Mouse (Mus musculus) testis, adult 2 months (tissue): ENCODE results near the gene Arl15.

ENCODE experiments used
- CTCF ChIP-seq: fragments of 200-500 bp; IDR thresholded peaks from 2 replicates; pipeline ENCODE4 v1.5.1; 2012; ENCODE audit warnings: low read depth, mild to moderate bottlenecking, inconsistent platforms, low read length, moderate library complexity; ENCODE audit not compliant: control insufficient read depth, insufficient read depth, insufficient replicate concordance
- POLR2A ChIP-seq: fragments of 200-500 bp; IDR thresholded peaks from 2 replicates; pipeline ENCODE4 v1.6.1; 2012; ENCODE audit warnings: low read depth, mild to moderate bottlenecking, inconsistent platforms, low read length, moderate library complexity; ENCODE audit not compliant: control insufficient read depth

- TF ChIP-seq CTCF (no peak), POLR2A (peak; percentile 100)
These were observed at the start of gene Arl15 for GRCm38 (mm10) chr13:113794039-113794704.
